Mouse (Mus musculus): ENCODE results near the gene Kmt2e. TPM values are rescaled to one million over a fixed set of nuclear protein-coding genes. Genes with fewer than 3 reads are reported as not detected.

Kmt2e gene
- polyA plus RNA-seq, 1 experiment: 315 TPM

- no peak overlapping the region for H3K27ac ChIP-seq (ENCODE audit: insufficient read depth, low read depth, low read length)
- WGBS: 93% methylated on average over 7 of the region's 7 CpGs
- TF ChIP-seq CTCF (IDR thresholded peaks at IDR 0.05; ENCODE audit: insufficient read depth, low read depth, low read length): no peak
- no peak for TF ChIP-seq POLR2A (IDR thresholded peaks at IDR 0.05; ENCODE audit: insufficient read depth, low read depth, low read length)
- H3K4me3 ChIP-seq (ENCODE audit: insufficient read depth, low read depth, low read length): no peak overlapping the region
- H3K4me1 ChIP-seq (ENCODE audit: control insufficient read depth, insufficient read depth, low read length): peaks cover 5% of the 10 kb centered on the region; the same call in 1 of the 2 replicates
Measured at GRCm38 (mm10) chr5:23512556-23512955, 78.3 kb downstream of the Kmt2e start.

GRCm38 (mm10) chr5:23513468-23513867 is 79.2 kb downstream of the Kmt2e start:
- Histone ChIP-seq H3K4me3 (ENCODE audit: insufficient read depth, low read depth, low read length) (no peak overlapping the region), H3K27ac (ENCODE audit: insufficient read depth, low read depth, low read length) (no peak overlapping the region), H3K4me1 (ENCODE audit: control insufficient read depth, insufficient read depth, low read length) (peaks cover 5% of the 10 kb centered on the region; the same call in 1 of the 2 replicates)
- TF ChIP-seq POLR2A (IDR thresholded peaks at IDR 0.05; ENCODE audit: insufficient read depth, low read depth, low read length) (no peak), CTCF (IDR thresholded peaks at IDR 0.05; ENCODE audit: insufficient read depth, low read depth, low read length) (no peak)
- WGBS: 80% methylated on average over 13 of the region's 13 CpGs

- Histone ChIP-seq H3K27ac (ENCODE audit: insufficient read depth, low read depth, low read length) (no peak overlapping the region), H3K4me1 (ENCODE audit: control insufficient read depth, insufficient read depth, low read length) (no peaks in the 10 kb centered on the region), H3K4me3 (ENCODE audit: insufficient read depth, low read depth, low read length) (no peak overlapping the region)
- 93% methylated on average over 10 of the region's 10 CpGs for WGBS
- TF ChIP-seq CTCF (IDR thresholded peaks at IDR 0.05; ENCODE audit: insufficient read depth, low read depth, low read length) (no peak), POLR2A (IDR thresholded peaks at IDR 0.05; ENCODE audit: insufficient read depth, low read depth, low read length) (no peak)
Measured at GRCm38 (mm10) chr5:23515038-23515437, 80.8 kb downstream of the Kmt2e start.

GRCm38 (mm10) chr5:23516962-23517361 is 82.7 kb downstream of the Kmt2e start:
- TF ChIP-seq CTCF (IDR thresholded peaks at IDR 0.05; ENCODE audit: insufficient read depth, low read depth, low read length) (no peak), POLR2A (IDR thresholded peaks at IDR 0.05; ENCODE audit: insufficient read depth, low read depth, low read length) (no peak)

GRCm38 (mm10) chr5:23517839-23518238 is 83.6 kb downstream of the Kmt2e start:
- Histone ChIP-seq H3K4me1 (ENCODE audit: control insufficient read depth, insufficient read depth, low read length) (no peaks in the 10 kb centered on the region), H3K27ac (ENCODE audit: insufficient read depth, low read depth, low read length) (no peak overlapping the region), H3K4me3 (ENCODE audit: insufficient read depth, low read depth, low read length) (no peak overlapping the region)
- WGBS: 58% methylated on average over 4 of the region's 4 CpGs
- TF ChIP-seq POLR2A (IDR thresholded peaks at IDR 0.05; ENCODE audit: insufficient read depth, low read depth, low read length): no peak
- no peak for TF ChIP-seq CTCF (IDR thresholded peaks at IDR 0.05; ENCODE audit: insufficient read depth, low read depth, low read length)

More at GRCm38 (mm10) chr5:23516962-23517361, 82.7 kb downstream of the Kmt2e start:
- no peaks in the 10 kb centered on the region for H3K4me1 ChIP-seq (ENCODE audit: control insufficient read depth, insufficient read depth, low read length)
- WGBS: 89% methylated on average over 3 of the region's 3 CpGs
- no peak overlapping the region for H3K4me3 ChIP-seq (ENCODE audit: insufficient read depth, low read depth, low read length)
- H3K27ac ChIP-seq (ENCODE audit: insufficient read depth, low read depth, low read length): no peak overlapping the region

- TF ChIP-seq POLR2A (IDR thresholded peaks at IDR 0.05; ENCODE audit: insufficient read depth, low read depth, low read length) (no peak), CTCF (IDR thresholded peaks at IDR 0.05; ENCODE audit: insufficient read depth, low read depth, low read length) (no peak)
- Histone ChIP-seq H3K4me1 (ENCODE audit: control insufficient read depth, insufficient read depth, low read length) (no peaks in the 10 kb centered on the region), H3K27ac (ENCODE audit: insufficient read depth, low read depth, low read length) (no peak overlapping the region), H3K4me3 (ENCODE audit: insufficient read depth, low read depth, low read length) (no peak overlapping the region)
- 69% methylated on average over 3 of the region's 3 CpGs for WGBS
Measured at GRCm38 (mm10) chr5:23518673-23519072, 84.4 kb downstream of the Kmt2e start.

GRCm38 (mm10) chr5:23519679-23520078 is 85.4 kb downstream of the Kmt2e start:
- TF ChIP-seq POLR2A (IDR thresholded peaks at IDR 0.05; ENCODE audit: insufficient read depth, low read depth, low read length) (no peak), CTCF (IDR thresholded peaks at IDR 0.05; ENCODE audit: insufficient read depth, low read depth, low read length) (no peak)
- Histone ChIP-seq H3K27ac (ENCODE audit: insufficient read depth, low read depth, low read length) (no peak overlapping the region), H3K4me1 (ENCODE audit: control insufficient read depth, insufficient read depth, low read length) (no peaks in the 10 kb centered on the region), H3K4me3 (ENCODE audit: insufficient read depth, low read depth, low read length) (no peak overlapping the region)
- 91% methylated on average over 3 of the region's 3 CpGs for WGBS

- no peak overlapping the region for H3K4me3 ChIP-seq (ENCODE audit: insufficient read depth, low read depth, low read length)
- no peak overlapping the region for H3K27ac ChIP-seq (ENCODE audit: insufficient read depth, low read depth, low read length)
- 91% methylated on average over 1 of the region's 1 CpGs for WGBS
- TF ChIP-seq CTCF (IDR thresholded peaks at IDR 0.05; ENCODE audit: insufficient read depth, low read depth, low read length): no peak
- no peak for TF ChIP-seq POLR2A (IDR thresholded peaks at IDR 0.05; ENCODE audit: insufficient read depth, low read depth, low read length)
- H3K4me1 ChIP-seq (ENCODE audit: control insufficient read depth, insufficient read depth, low read length): no peaks in the 10 kb centered on the region
Measured at GRCm38 (mm10) chr5:23521645-23522044, 87.4 kb downstream of the Kmt2e start.

- Histone ChIP-seq H3K4me1 (ENCODE audit: control insufficient read depth, insufficient read depth, low read length) (no peaks in the 10 kb centered on the region), H3K27ac (ENCODE audit: insufficient read depth, low read depth, low read length) (no peak overlapping the region), H3K4me3 (ENCODE audit: insufficient read depth, low read depth, low read length) (no peak overlapping the region)
- TF ChIP-seq POLR2A (IDR thresholded peaks at IDR 0.05; ENCODE audit: insufficient read depth, low read depth, low read length) (no peak), CTCF (IDR thresholded peaks at IDR 0.05; ENCODE audit: insufficient read depth, low read depth, low read length) (no peak)
- 53% methylated on average over 3 of the region's 3 CpGs for WGBS
Measured at GRCm38 (mm10) chr5:23523936-23524335, 89.7 kb downstream of the Kmt2e start.

GRCm38 (mm10) chr5:23524621-23525020 is 90.4 kb downstream of the Kmt2e start:
- H3K27ac ChIP-seq (ENCODE audit: insufficient read depth, low read depth, low read length): no peak overlapping the region
- WGBS: 48% methylated on average over 3 of the region's 3 CpGs
- H3K4me1 ChIP-seq (ENCODE audit: control insufficient read depth, insufficient read depth, low read length): no peaks in the 10 kb centered on the region
- no peak overlapping the region for H3K4me3 ChIP-seq (ENCODE audit: insufficient read depth, low read depth, low read length)
- TF ChIP-seq CTCF (IDR thresholded peaks at IDR 0.05; ENCODE audit: insufficient read depth, low read depth, low read length) (no peak), POLR2A (IDR thresholded peaks at IDR 0.05; ENCODE audit: insufficient read depth, low read depth, low read length) (no peak)

Measured in olfactory bulb, adult 2 months (tissue).